Mouse (Mus musculus) lung, adult 2 months (tissue): Measurements from ENCODE around the gene Nkx2-5. TPM values are rescaled to one million over a fixed set of nuclear protein-coding genes. Genes with fewer than 3 reads are reported as not detected.

Experiments
- DNase-seq: peaks from one replicate; pipeline ENCODE4 v3.0.0; 2022
- H3K4me1 ChIP-seq: fragments of 200-500 bp; 2 replicates; pipeline ENCODE4 v1.6.1; 2011; ENCODE audit warnings: low read length; ENCODE audit not compliant: control insufficient read depth, insufficient read depth
- H3K4me3 ChIP-seq: fragments of 200-500 bp; replicated peaks from 2 replicates; pipeline ENCODE3; 2011; ENCODE audit warnings: low read depth, mild to moderate bottlenecking, control low read depth, low read length; ENCODE audit errors: extremely low read depth
- CTCF ChIP-seq: fragments of 200-500 bp; IDR thresholded peaks from 2 replicates; pipeline ENCODE4 v1.5.1; 2011; ENCODE audit warnings: mild to moderate bottlenecking, low read length, control low read depth; ENCODE audit not compliant: insufficient read depth
- POLR2A ChIP-seq: fragments of 200-500 bp; IDR thresholded peaks from 2 replicates; pipeline ENCODE4 v1.6.1; 2011; ENCODE audit warnings: low read depth, mild to moderate bottlenecking, control low read depth, low read length, borderline replicate concordance; ENCODE audit errors: extremely low read depth
- WGBS: fragments of 180-500 bp; shearing (Covaris S2); methylation state at CpG from one replicate; pipeline ENCODE4 v1.1.7; 2018; 5-methylcytosine and 5-hydroxymethylcytosine counted together
- polyA plus RNA-seq: library from polyadenylated mRNA; depleted of rRNA; stranded (reverse); fragments of >200 nt; gene quantifications from 2 replicates; pipeline ENCODE4 v1.2.3, GENCODE M21; 2012

Nkx2-5 gene
- polyA plus RNA-seq, 1 experiment = 2.4 TPM

GRCm38 (mm10) chr17:26879235-26879634 is 34.4 kb upstream of the Nkx2-5 start:
- TF ChIP-seq POLR2A (no peak), CTCF (no peak)
- Histone ChIP-seq H3K4me1 (no peaks in the 10 kb centered on the region), H3K4me3 (no peak overlapping the region)
- DNase-seq = no peak
- 84% methylated on average over 6 of the region's 6 CpGs for WGBS

- Histone ChIP-seq H3K4me1 (no peaks in the 10 kb centered on the region), H3K4me3 (no peak overlapping the region)
- TF ChIP-seq POLR2A = no peak
- no peak for DNase-seq
- 78% methylated on average over 7 of the region's 7 CpGs for WGBS
Observed at GRCm38 (mm10) chr17:26877927-26878326, 33.1 kb upstream of the Nkx2-5 start.

GRCm38 (mm10) chr17:26874542-26874941 is 29.7 kb upstream of the Nkx2-5 start:
- DNase-seq = no peak

GRCm38 (mm10) chr17:26873502-26873901 is 28.7 kb upstream of the Nkx2-5 start:
- Histone ChIP-seq H3K4me3 (no peak overlapping the region), H3K4me1 (no peaks in the 10 kb centered on the region)
- no peak for DNase-seq
- WGBS = 67% methylated on average over 8 of the region's 8 CpGs
- no peak for TF ChIP-seq CTCF
- TF ChIP-seq POLR2A = no peak

More at GRCm38 (mm10) chr17:26874542-26874941, 29.7 kb upstream of the Nkx2-5 start:
- 73% methylated on average over 11 of the region's 11 CpGs for WGBS
- Histone ChIP-seq H3K4me3 (no peak overlapping the region), H3K4me1 (no peaks in the 10 kb centered on the region)
- TF ChIP-seq POLR2A (no peak), CTCF (no peak)

- Histone ChIP-seq H3K4me1 (no peaks in the 10 kb centered on the region), H3K4me3 (no peak overlapping the region)
- TF ChIP-seq POLR2A = no peak
- WGBS = 46% methylated on average over 3 of the region's 3 CpGs
- DNase-seq = no peak
Observed at GRCm38 (mm10) chr17:26872870-26873269, 28.1 kb upstream of the Nkx2-5 start.

- DNase-seq = no peak
- WGBS = 30% methylated on average over 5 of the region's 5 CpGs
- TF ChIP-seq CTCF (no peak), POLR2A (no peak)
- Histone ChIP-seq H3K4me1 (no peaks in the 10 kb centered on the region), H3K4me3 (no peak overlapping the region)
Observed at GRCm38 (mm10) chr17:26868756-26869155, 23.9 kb upstream of the Nkx2-5 start.

- no peak overlapping the region for H3K4me3 ChIP-seq
- no peak for DNase-seq
- 47% methylated on average over 6 of the region's 6 CpGs for WGBS
- TF ChIP-seq CTCF (no peak), POLR2A (no peak)
- no peaks in the 10 kb centered on the region for H3K4me1 ChIP-seq
Observed at GRCm38 (mm10) chr17:26865156-26865555, 20.3 kb upstream of the Nkx2-5 start.

- Histone ChIP-seq H3K4me3 (no peak overlapping the region), H3K4me1 (no peaks in the 10 kb centered on the region)
- WGBS = 26% methylated on average over 5 of the region's 5 CpGs
- DNase-seq = no peak
- TF ChIP-seq CTCF (no peak), POLR2A (no peak)
Observed at GRCm38 (mm10) chr17:26864343-26864742, 19.5 kb upstream of the Nkx2-5 start.

GRCm38 (mm10) chr17:26861793-26862192 is 17.0 kb upstream of the Nkx2-5 start:
- no peaks in the 10 kb centered on the region for H3K4me1 ChIP-seq
- TF ChIP-seq CTCF (no peak), POLR2A (no peak)
- no peak overlapping the region for H3K4me3 ChIP-seq
- WGBS = 43% methylated on average over 4 of the region's 4 CpGs
- no peak for DNase-seq

GRCm38 (mm10) chr17:26861383-26861782 is 16.6 kb upstream of the Nkx2-5 start:
- TF ChIP-seq POLR2A = no peak
- TF ChIP-seq CTCF = no peak
- 6% methylated on average over 6 of the region's 6 CpGs for WGBS
- H3K4me1 ChIP-seq = no peaks in the 10 kb centered on the region
- no peak overlapping the region for H3K4me3 ChIP-seq
- no peak for DNase-seq

- no peak overlapping the region for H3K4me3 ChIP-seq
- H3K4me1 ChIP-seq = no peaks in the 10 kb centered on the region
- 36% methylated on average over 4 of the region's 4 CpGs for WGBS
- DNase-seq = no peak
- TF ChIP-seq POLR2A = no peak
- TF ChIP-seq CTCF = no peak
Observed at GRCm38 (mm10) chr17:26860906-26861305, 16.1 kb upstream of the Nkx2-5 start.

- no peak overlapping the region for H3K4me3 ChIP-seq
- DNase-seq = no peak
- peaks cover 6% of the 10 kb centered on the region for H3K4me1 ChIP-seq
- TF ChIP-seq POLR2A (no peak), CTCF (no peak)
- WGBS = 31% methylated on average over 4 of the region's 4 CpGs
Observed at GRCm38 (mm10) chr17:26852262-26852661, 7.5 kb upstream of the Nkx2-5 start.
